Mouse (Mus musculus) lung, postnatal 14 days (tissue): ENCODE results near the gene Ddx42.

ENCODE experiments used
- DNase-seq: peaks from one replicate; pipeline ENCODE4 v3.0.0; 2021

Gene Ddx42

DNA sequence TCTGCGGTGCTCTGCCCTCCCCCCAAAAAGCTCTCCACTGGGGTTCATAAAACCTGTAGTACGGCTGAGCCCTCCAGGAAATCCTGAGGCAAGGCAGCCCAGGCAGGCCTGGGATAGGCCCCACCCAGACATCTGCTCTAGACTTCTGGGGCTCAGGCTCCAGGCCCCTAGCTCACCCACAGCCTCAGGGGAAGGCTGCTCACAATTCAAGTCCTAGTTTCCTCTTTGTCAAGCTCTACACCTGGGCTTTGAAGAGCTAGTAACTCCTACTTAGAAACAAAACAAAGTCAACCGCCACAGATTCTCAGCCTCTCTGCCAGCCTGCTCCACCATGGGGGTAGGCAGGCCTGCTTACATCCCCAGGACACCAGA, 52.3 kb downstream of the Ddx42 start:
- peak; percentile 30 for DNase-seq

DNA sequence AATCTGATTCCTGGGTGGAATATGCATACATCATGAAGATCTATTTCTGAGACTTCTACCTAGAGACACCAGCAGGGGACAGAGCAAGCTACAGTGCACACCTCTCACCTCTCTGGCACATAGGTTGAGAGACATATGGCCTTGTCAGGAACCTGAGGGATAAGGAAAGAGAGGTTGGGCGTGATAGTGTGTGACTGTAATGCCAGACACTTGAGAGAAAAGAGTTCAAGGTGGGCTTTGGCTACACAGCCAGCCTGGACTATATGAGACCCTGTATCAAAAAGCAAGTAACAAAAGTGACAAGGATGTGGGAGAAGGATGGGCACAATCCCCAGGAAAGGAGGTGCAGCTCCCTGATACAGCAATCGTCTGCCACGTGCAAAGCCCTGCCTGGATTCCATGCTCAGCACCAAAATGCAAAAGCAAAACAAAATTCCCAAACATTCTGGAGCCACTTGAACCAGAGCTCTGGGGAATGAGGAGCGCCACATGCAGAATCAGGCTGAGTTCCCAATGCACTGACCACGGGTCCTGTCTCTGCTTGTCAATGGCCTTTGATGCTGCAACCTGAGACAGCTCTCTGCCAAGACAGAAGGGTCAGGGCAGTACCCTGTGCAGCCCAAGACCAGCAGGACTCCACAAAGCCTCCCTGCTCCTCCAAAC, 54.5 kb downstream of the Ddx42 start:
- DNase-seq, result no peak

DNA sequence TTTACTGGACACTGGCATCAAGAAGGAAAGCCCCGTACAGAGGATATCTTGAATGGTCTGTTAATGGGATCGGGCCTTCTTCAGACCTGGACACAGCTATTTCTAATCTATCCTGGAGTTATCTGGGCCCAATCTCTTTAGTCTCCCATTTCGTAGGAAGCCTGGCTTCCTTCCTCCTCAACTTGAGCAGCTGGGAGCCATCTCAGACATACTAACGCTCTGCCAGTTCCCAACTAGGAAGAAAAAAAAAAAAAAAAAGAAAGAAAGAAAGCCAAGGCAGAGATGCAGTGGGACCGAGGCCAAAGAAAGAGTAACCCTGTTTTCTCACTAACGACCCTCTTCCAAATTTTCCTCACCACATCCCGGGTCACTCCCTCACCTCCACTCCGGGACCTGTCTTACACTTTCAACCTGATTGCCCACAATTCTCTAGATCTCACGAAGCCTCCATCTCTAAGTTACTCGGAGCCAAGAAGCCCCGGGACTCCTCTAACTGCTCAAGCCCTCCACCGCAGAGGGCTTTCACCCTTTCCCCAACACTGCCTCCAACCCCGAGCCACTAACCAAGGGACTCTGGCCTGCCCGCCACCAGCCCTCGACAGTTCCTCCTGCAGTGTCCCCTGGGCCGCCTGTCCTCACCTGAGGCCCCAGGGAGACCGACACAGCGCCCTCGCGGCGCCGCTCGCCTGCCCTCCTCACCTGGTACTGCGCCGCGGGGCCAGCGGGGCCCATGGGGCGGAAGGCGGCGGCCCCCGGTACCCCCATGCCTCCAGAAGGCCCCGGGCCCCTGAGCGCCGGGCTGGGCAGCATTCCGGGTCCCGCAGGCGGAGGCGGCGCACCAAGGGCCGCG, 55.3 kb downstream of the Ddx42 start:
- peak; percentile 46 for DNase-seq

DNA sequence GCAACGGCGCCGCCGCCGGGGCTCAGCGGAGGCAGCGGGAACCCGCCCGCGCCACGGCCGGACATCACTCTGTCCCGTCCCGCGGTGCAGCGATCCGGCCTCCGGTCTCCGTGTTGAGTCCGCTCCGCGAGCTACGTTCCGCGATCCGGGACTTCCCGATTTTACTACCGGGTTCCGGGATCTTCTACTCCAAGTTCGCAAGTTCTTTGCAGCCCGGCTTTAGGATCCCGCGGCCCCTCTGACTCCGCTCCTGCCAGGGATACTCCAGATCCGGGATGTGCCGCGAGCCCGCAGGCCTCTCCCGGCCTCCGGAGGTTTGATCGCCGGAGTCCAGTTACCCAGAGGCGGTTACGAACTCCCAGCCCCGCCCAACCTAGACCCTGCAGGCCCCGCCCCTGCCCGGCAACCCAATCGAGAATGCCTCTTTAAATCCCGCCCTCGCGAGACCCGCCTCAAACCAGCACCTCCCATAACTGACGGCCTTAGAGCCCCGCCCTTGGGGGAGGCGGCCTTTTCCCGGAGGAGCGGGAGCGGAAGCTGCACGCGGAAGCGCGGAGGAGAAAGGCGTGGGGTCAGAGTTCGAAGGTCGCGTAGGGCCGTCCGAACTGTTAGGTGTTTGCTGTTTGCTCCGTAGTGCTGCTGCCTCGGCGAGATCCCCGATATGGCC, 56.1 kb downstream of the Ddx42 start, which contains the start of gene Smarcd2:
Smarcd2 (minus strand) TSS at position 329 of the 667 bp plus-strand sequence.
- DNase-seq, result peak; percentile 99

DNA sequence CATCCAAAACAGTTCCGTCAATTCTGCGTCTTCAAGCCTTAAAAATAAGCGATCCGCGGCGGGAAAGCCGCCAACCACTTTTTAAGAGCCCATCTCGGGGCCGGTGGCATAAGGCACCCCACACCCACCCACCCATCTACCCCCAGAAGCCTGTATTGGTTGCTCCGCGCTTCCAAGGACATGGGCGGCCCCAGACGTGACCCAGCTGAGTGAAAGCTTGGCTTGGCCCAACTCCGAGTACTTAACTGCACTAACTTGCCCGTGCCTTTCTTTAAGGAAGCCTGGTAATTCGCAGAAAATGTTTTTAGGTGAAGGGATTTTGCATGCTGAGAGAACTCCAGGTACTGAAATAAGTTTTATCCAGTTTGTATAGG, 56.6 kb downstream of the Ddx42 start:
- no peak for DNase-seq

DNA sequence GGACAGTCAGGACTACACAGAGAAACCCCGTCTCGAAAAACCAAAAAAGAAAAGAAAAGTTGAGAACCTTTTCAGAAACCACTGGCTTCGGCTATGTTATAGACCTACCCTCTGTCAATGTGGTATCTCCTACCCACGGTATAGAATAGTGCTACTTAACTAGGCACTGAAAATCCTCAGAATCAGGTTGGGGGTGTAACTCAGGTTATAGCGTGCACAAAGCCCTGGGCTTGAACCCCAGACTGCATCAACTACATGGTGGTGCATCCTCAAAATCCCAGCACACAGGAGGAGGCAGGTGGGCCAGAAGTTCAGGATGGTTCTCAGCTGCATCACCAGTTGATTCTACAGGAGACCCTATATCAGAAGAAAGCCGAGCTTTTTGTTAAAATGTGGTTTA, 57.1 kb downstream of the Ddx42 start:
- DNase-seq, result no peak

DNA sequence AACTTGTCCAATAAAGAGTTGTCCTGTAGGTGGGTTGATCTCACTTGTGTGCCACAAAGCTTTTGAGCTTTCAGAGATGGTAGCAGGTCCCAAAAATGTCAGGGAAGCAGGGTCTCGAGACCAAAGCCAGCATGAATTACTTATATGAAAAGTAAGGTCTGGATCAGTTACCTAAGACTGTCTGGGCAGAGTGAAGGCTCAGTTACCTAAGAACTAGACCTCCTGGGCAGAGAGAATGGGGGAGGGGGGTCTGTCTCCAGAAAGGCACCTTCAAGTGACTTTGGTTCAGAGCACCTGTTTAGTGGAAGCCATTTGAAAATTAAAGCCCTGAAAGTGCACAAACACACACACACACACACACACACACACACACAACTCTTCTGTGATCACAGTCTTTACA, 57.6 kb downstream of the Ddx42 start:
- no peak for DNase-seq

DNA sequence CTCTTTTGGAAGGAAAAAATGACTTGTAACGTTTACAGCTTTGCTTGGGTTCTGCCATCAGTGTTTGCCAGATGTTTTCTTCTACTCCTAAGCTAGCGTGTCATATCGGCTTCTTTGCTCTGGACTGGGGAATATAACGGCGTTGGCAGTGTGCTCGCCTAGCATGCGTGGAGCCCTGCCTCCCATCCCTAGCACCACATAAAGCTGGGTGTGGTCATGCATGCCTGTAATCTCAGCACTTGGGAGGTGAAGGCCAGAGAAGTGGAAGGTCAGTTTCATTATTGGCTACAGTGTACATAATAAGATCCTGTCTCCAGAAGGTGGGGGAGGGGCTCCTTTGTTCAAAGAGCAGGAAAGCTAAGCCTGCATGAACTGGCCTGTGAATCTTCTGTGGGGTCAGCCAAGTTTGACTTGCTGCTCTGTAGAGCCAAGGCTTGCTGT, 58.3 kb downstream of the Ddx42 start:
- DNase-seq, result peak; percentile 74

DNA sequence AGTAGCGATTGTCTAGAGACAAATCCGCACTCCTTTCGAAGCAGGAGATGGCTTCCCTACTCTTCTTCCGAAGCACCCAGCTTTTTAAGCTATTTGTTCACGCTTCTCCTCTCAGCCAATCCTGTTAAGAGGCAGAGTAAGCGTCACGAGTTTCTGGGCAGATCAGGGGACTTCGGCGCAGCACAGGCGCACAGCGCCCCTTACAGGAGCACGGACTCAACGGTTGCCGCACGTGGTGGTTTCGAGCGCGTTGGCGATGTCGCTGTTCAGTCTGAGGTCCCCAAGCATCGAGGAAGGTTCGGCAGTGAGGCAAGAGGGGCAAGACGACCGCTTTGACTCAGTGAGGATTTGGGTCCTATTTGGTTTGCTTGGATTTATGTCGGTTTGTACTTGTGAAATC, 59.7 kb downstream of the Ddx42 start, which contains the start of gene Tcam1:
Tcam1 (plus strand) TSS at position 219 of the 400 bp plus-strand sequence.
- peak; percentile 98 for DNase-seq

DNA sequence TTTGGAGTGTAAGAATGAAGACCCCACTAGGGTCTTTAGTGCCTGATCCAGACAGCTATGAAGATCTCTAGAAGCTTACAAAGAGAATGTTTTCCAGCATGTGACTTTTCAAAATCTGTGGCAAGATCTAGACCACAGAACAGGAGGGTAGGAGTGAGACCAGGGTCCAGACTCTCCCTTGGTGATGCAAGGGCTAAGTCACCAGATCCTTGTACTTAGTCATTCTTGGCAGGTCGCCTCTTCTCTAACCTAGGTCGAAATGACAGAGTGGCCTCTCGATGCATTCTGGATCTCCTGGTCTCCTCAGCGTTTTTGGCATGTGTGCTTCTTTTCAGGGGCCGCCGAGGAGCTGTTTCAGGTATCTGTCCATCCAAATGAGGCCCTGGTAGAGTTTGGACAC, 65.7 kb downstream of the Ddx42 start:
- no peak for DNase-seq

DNA sequence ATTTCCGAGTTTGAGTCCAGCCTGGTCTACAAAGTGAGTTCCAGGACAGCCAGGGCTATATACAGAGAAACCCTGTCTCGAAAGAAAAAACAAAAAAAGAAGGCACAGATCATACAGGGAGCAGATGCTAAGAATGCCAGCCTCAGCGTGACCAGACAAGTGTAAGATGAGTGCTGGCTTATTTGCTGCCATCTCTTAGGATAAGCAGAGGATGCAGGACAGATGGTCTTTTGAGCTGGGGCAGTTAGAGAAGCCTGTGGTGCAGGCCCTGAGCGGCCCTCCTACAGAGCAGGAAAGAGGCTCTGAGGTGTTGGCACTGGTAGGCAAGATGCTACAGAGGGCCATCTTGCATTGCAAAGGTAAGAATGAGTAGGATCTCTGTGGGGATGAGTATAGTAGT, 66.6 kb downstream of the Ddx42 start:
- DNase-seq, result no peak

DNA sequence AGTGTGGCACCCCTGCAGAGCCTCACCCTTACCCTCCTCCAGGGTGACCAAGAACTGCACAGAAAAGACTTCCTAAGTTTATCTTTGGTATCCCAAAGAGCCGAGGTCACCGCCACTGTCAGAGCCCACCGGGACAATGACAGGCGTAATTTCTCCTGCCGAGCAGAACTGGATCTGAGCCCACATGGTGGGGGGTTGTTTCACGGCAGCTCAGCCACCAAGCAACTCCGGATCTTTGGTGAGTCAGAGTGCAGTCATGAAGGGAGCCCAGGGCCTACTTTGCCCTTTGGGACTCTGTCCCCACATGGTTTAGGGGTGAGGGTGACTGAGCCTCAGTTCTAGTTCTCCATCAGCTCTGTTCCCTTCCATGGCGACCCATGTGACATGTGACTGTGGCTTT, 67.4 kb downstream of the Ddx42 start:
- no peak for DNase-seq

DNA sequence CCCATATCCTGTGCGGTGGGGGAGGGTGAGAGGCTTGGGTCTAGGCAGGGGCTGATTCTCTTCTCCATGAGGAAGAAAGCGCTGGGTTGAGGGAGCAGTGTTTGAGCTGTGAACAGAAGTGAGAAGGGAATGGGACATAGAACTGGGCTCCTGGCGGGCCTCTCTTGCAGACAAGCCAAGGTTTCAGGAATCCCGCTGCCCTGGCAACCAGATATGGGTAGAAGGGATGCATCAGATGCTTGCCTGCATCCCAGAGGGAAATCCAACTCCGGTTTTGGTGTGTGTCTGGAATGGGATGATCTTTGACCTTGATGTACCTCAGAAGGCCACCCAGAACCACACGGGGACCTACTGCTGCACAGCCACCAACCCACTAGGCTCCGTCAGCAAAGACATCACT, 69.5 kb downstream of the Ddx42 start:
- no peak for DNase-seq

DNA sequence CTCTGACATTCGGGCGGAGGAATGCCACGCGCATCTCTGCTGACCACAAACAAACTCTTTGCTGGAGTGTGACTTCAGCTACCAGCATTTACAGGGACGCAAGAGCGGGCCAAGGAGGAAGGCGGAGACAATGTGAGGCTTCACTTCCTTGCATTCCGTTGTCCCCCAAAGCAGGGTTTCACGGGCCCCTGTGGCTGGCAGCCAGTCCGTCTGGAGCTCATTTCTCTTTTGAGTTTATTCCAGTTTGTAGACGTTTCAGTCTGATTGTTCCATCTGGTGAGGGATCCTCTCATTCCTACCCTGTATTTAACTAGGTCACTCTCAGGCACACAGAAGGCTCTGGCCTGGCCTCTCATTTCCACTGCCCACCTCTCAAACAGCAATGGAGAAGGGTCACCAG, 70.3 kb downstream of the Ddx42 start:
- DNase-seq, result no peak

DNA sequence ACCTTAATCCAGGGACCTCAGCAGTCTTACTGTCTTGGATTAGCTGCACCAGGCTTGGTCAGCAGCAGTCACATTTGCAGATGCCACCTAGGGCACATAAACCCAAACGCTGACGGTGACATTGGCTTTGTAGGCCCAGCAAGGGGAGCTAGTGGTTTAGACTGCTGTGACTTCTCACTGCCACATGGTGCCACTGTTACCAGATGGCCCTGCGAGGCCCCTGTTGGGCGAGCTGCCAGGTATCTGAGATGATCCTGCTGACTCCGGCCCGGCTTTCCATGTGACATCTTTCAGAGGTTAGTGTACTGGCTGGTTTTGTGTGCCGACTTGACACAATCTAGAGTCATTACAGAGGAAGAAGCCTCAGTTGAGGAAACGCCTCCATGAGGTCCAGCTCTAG, 72.6 kb downstream of the Ddx42 start:
- DNase-seq, result peak; percentile 70

DNA sequence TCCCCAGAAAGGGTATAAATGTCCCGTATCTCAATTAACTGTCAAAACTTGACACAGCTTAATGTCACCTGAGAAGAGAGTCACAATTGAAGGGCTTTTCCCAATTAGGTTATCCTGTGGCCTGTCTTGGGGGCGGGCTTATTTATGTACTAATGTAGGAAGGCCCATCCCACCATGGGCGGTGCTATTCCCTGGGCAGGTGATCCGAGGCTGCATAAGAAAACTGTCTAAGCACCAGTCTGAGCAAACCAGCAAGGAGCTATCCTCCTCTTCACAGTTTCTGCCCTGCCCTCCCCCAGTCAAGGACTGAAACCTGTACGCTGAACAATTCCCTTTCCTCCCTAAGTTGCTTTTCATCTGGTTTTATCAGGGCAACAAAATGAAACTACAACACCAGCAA, 73.7 kb downstream of the Ddx42 start:
- no peak for DNase-seq

DNA sequence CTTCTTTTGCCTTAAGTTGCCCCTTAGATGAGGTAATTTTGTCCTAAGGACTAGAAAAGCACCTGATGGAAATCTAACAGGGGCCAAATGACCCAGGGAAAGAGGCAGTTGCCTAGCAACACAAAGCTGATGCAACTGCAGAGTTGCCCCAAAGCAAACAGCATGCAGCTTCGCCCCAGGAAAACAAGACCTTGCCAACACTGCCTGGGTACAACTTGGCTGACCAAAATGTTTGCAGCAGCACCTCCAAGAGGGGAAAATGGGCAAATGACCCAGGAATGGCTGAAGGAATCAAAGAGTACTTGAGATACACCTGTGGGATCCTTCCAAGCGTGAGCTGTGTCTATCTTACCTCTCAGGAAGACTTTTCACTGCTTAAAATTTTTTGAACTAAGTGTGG, 75.1 kb downstream of the Ddx42 start:
- DNase-seq, result peak; percentile 45
